Mouse (Mus musculus) neural tube, embryonic 14.5 days (tissue): ENCODE measurements around the gene Dyrk1a. TPM values are rescaled to one million over a fixed set of nuclear protein-coding genes. Genes with fewer than 3 reads are reported as not detected.

ENCODE experiments used
- ATAC-seq: fragments of 200-750 bp; cut with Nextera tagmentation; 2 replicates; pipeline ENCODE4 v1.8.0; 2017; ENCODE audit warnings: low read depth, mild to moderate bottlenecking, moderate TSS enrichment, moderate library complexity
- H3K27ac ChIP-seq: fragments of 300-500 bp; sonication (generic); 2 replicates; pipeline ENCODE4 v1.5.1; 2014; ENCODE audit warnings: low read depth, mild to moderate bottlenecking, control low read depth, low read length, moderate library complexity, mixed read lengths
- H3K27me3 ChIP-seq: fragments of 300-500 bp; sonication (generic); 2 replicates; pipeline ENCODE4 v1.6.1; 2014; ENCODE audit warnings: low read length; ENCODE audit not compliant: control insufficient read depth, insufficient read depth
- H3K36me3 ChIP-seq: fragments of 300-500 bp; sonication (generic); 2 replicates; pipeline ENCODE4 v1.6.1; 2014; ENCODE audit warnings: low read length, mixed read lengths; ENCODE audit not compliant: control insufficient read depth, insufficient read depth
- H3K4me1 ChIP-seq: fragments of 300-500 bp; sonication (generic); 2 replicates; pipeline ENCODE4 v1.6.1; 2014; ENCODE audit warnings: low read length; ENCODE audit not compliant: control insufficient read depth, insufficient read depth
- H3K4me2 ChIP-seq: fragments of 300-500 bp; sonication (generic); 2 replicates; pipeline ENCODE4 v1.6.1; 2014; ENCODE audit warnings: mild to moderate bottlenecking, low read depth, low read length, control low read depth
- H3K4me3 ChIP-seq: fragments of 300-500 bp; sonication (generic); 2 replicates; pipeline ENCODE4 v1.5.1; 2014; ENCODE audit warnings: low read depth, low read length, control low read depth, mixed read lengths
- H3K9ac ChIP-seq: fragments of 300-500 bp; sonication (generic); replicated peaks from 2 replicates; pipeline ENCODE4 v1.6.1; 2014; ENCODE audit warnings: low read depth, mild to moderate bottlenecking, control low read depth, low read length, mixed read lengths
- H3K9me3 ChIP-seq: fragments of 300-500 bp; sonication (generic); 2 replicates; pipeline ENCODE4 v1.6.1; 2016; ENCODE audit warnings: low read length; ENCODE audit not compliant: control insufficient read depth
- WGBS: fragments of 180-500 bp; shearing (Covaris S2); extraction: QIAGEN DNeasy Blood & Tissue Kit; methylation state at CpG from one replicate; pipeline ENCODE4 v1.1.7; 2014; 5-methylcytosine and 5-hydroxymethylcytosine counted together
- polyA plus RNA-seq: library from polyadenylated mRNA; unstranded; fragments of >200 nt; fragmentation: Nextera tagmentation; extraction: Ambion mirVana; gene quantifications from 2 replicates; pipeline ENCODE4 v1.2.1, GENCODE M21; 2014

The Dyrk1a gene
- polyA plus RNA-seq, 1 experiment from 2014 or later, result 15.9 TPM

DNA sequence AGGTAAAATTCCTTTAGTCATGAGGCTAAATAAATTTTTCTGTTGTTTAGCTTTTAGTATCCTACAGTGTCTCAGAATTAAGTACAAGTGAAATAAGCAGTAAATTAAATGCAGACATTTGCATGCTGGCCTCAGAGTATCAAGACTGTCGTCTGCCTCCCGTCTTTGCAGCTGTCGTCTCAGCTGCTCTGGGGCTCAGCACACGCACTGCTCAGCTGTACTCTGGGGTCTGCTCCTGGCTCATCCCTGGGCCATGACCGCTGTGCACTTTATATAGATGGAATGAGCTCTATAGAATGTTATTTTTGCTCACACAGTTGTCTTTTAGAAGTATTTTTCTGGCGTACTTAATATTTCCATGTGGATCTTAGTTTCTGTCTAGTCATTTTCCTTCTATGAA, 85.3 kb downstream of the Dyrk1a start:
- no peak overlapping the region for H3K4me3 ChIP-seq
- WGBS, result 35% methylated on average over 6 of the region's 6 CpGs
- H3K27me3 ChIP-seq, result no peaks in the 10 kb centered on the region
- no peak overlapping the region for H3K4me2 ChIP-seq
- no peaks in the 10 kb centered on the region for H3K9me3 ChIP-seq
- peaks cover 1% of the 10 kb centered on the region for H3K36me3 ChIP-seq
- peak; percentile 58; the same call in 1 of the 2 replicates for ATAC-seq
- no peak overlapping the region for H3K27ac ChIP-seq
- no peak overlapping the region for H3K9ac ChIP-seq
- 0 out of 2 replicates have a peak, but pooled peaks cover 16% of the 10 kb centered on the region for H3K4me1 ChIP-seq

DNA sequence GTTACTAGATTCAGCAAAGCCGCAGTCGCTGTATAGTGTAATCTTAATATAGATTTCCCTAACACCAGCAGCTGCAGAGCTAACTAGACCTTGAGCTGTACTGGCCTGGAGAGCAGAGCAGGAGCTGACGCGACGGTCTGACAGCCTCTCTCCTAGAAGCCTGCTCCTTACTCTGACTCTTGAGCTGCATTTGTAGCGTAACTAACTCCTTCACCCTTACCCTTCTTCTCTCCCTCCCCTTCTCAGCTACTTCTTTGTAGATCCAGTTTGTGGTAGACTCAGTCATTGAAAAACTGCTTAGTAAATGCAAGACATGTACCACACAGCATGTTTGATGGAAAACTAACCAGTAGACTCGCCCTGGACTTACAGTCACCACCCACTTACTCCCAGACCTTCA, 87.1 kb downstream of the Dyrk1a start:
- H3K9me3 ChIP-seq, result no peaks in the 10 kb centered on the region
- H3K36me3 ChIP-seq, result peaks cover 5% of the 10 kb centered on the region
- no peak overlapping the region for H3K4me2 ChIP-seq
- H3K9ac ChIP-seq, result no peak overlapping the region
- H3K4me3 ChIP-seq, result no peak overlapping the region
- 77% methylated on average over 7 of the region's 7 CpGs for WGBS
- peak overlapping the region; percentile 23; the same call in 1 of the 2 replicates for H3K27ac ChIP-seq
- H3K27me3 ChIP-seq, result no peaks in the 10 kb centered on the region
- ATAC-seq, result no peak
- H3K4me1 ChIP-seq, result 0 out of 2 replicates have a peak, but pooled peaks cover 12% of the 10 kb centered on the region

DNA sequence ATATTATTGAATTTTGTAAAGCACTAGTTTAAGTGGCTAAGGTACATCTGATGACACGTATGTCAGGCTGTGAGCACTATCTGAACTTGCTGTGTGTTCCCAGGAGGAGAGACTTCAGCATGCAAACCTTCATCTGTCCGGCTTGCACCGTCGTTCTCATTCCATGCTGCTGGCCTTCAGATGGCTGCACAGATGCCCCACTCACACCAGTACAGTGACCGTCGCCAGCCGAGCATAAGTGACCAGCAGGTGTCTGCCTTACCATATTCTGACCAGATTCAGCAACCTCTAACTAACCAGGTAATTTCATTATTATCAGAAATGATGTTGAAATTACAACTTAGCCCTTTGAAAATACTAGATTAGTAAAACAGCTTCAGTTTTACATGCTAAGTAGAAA, 89.6 kb downstream of the Dyrk1a start:
- Histone ChIP-seq H3K9ac (no peak overlapping the region), H3K4me1 (0 out of 2 replicates have a peak, but pooled peaks cover 5% of the 10 kb centered on the region), H3K36me3 (peaks cover 5% of the 10 kb centered on the region), H3K27ac (no peak overlapping the region), H3K9me3 (no peaks in the 10 kb centered on the region), H3K27me3 (no peaks in the 10 kb centered on the region), H3K4me3 (no peak overlapping the region), H3K4me2 (no peak overlapping the region)
- no peak for ATAC-seq
- 90% methylated on average over 7 of the region's 7 CpGs for WGBS

DNA sequence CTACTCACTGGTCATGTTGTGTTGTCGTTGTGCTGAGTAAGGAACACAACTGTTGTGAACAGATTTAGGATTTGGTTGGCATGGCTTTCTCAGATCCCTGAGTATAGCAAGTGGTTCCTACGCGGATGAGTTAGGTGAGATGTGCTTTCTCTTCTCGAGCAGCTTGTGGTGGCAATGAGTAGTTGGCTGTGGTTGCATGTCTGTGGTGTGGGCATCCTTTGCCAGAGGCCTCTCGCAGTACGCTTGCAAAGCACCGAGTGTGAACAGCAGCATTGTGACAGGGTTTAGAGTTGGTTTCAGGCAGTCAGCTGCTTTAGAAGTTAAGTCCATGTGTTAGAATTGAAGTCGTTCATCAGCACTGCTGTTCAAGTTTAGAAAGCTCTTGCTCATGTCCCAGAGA, 90.4 kb downstream of the Dyrk1a start:
- Histone ChIP-seq H3K4me3 (no peak overlapping the region), H3K4me2 (no peak overlapping the region), H3K9me3 (no peaks in the 10 kb centered on the region), H3K9ac (no peak overlapping the region), H3K27me3 (no peaks in the 10 kb centered on the region), H3K27ac (no peak overlapping the region), H3K36me3 (peaks cover 5% of the 10 kb centered on the region), H3K4me1 (0 out of 2 replicates have a peak, but pooled peaks cover 3% of the 10 kb centered on the region)
- WGBS, result 95% methylated on average over 8 of the region's 8 CpGs
- ATAC-seq, result no peak

DNA sequence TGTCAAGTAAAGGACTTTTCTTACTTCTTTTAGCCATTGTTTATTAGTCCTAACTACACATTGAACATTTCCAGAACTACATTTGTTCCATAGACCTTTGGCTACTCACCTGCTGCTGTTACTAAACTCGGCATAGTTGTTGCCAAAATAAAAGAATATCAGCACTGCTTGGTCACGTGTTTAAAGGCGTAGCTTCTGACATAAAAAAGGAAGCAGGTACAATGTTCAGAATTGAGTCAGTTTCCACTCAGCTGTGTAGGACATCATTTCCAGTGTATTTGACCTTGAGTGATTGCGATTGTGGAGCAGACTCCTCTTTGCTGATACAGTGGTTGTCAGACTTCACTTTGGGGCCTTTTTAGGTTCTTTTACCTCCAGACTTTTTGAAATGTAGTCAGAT, 97.7 kb downstream of the Dyrk1a start:
- H3K36me3 ChIP-seq, result peaks cover 37% of the 10 kb centered on the region
- H3K4me3 ChIP-seq, result no peak overlapping the region
- H3K4me2 ChIP-seq, result no peak overlapping the region
- ATAC-seq, result no peak
- no peaks in the 10 kb centered on the region for H3K9me3 ChIP-seq
- no peak overlapping the region for H3K9ac ChIP-seq
- 95% methylated on average over 4 of the region's 4 CpGs for WGBS
- H3K27me3 ChIP-seq, result no peaks in the 10 kb centered on the region
- H3K4me1 ChIP-seq, result no peaks in the 10 kb centered on the region
- no peak overlapping the region for H3K27ac ChIP-seq

DNA sequence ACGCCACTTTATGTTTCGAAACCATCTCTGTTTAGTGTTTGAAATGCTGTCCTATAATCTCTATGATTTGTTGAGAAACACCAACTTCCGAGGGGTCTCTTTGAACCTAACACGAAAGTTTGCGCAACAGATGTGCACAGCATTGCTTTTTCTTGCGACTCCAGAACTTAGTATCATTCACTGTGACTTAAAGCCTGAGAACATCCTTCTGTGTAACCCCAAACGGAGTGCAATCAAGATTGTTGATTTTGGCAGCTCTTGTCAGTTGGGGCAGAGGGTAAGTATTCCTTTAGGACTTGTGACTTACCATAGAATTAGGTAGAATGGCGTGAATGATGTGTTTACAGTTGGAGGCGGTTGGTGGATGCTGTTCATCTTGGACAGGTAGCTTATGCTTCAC, 101.5 kb downstream of the Dyrk1a start:
- no peak for ATAC-seq
- Histone ChIP-seq H3K9me3 (no peaks in the 10 kb centered on the region), H3K4me2 (no peak overlapping the region), H3K36me3 (peaks cover 38% of the 10 kb centered on the region), H3K4me1 (no peaks in the 10 kb centered on the region), H3K27me3 (no peaks in the 10 kb centered on the region), H3K4me3 (no peak overlapping the region), H3K9ac (no peak overlapping the region), H3K27ac (no peak overlapping the region)
- 91% methylated on average over 9 of the region's 9 CpGs for WGBS

DNA sequence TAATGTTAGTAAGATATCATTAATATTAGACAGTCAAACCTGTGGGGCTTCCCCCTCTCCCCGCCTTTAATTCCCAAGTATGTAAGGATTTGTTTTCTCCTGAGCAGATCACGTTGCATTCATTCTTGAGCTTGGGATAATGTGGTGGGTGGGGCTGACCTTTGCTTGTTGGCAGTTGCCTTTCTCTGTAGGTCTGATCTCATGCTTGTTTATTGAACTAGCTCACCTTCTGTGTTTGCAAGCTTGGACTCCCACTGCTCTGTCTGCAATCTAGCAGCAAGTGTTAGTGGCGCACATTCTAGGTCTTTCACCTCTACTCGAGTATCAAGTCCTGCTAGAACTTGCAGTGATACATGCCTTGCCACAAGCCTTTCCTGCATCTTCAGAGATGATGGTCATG, 111.1 kb downstream of the Dyrk1a start:
- no peak overlapping the region for H3K9ac ChIP-seq
- no peak overlapping the region for H3K4me3 ChIP-seq
- ATAC-seq, result no peak
- 65% methylated on average over 4 of the region's 4 CpGs for WGBS
- no peak overlapping the region for H3K4me2 ChIP-seq
- H3K36me3 ChIP-seq, result 0 out of 2 replicates have a peak, but pooled peaks cover 3% of the 10 kb centered on the region
- H3K4me1 ChIP-seq, result no peaks in the 10 kb centered on the region
- H3K9me3 ChIP-seq, result no peaks in the 10 kb centered on the region
- no peaks in the 10 kb centered on the region for H3K27me3 ChIP-seq
- no peak overlapping the region for H3K27ac ChIP-seq

DNA sequence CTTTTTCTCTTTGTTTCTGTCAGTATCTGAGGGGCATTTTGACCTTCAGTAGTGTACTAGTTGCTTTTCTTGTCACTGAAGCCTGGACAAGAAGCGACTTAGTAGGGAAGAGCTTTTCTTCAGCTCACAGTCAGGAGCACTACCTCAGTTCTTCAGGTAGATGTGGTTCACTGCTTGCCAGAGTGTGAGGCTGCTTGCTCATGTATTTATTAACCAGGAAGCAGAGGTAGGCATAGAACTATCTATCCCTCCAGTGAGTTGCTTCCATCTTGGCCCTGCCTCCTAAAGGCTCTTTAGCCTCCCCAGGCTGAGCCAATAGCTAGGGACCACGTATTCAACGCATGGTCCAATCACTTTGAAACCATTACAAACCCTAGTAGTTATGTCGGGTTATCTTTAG, 112.0 kb downstream of the Dyrk1a start:
- Histone ChIP-seq H3K4me2 (no peak overlapping the region), H3K36me3 (peaks cover 9% of the 10 kb centered on the region), H3K4me3 (no peak overlapping the region), H3K27me3 (no peaks in the 10 kb centered on the region), H3K9me3 (no peaks in the 10 kb centered on the region), H3K27ac (no peak overlapping the region), H3K4me1 (no peaks in the 10 kb centered on the region), H3K9ac (no peak overlapping the region)
- no peak for ATAC-seq
- 98% methylated on average over 4 of the region's 4 CpGs for WGBS

DNA sequence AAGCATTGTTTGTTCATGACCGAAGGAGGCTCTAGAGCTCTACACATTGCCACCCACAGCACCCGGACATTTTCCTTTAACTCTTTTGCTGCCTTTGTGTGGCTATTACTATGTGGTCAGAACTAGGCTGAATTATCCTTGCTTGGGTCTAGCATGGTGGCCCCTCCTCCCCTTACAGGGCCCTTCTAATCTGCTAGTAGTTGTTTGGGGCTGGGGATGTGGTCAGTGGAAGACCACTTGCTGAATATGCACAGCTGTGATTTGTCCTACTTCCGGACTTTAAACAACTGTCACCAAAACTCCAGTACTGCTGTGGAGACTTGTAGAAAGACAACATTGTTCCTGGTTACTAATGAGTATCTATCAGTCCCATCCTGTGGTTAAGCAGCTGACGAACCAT, 114.2 kb downstream of the Dyrk1a start:
- Histone ChIP-seq H3K9ac (no peak overlapping the region), H3K27me3 (no peaks in the 10 kb centered on the region), H3K27ac (no peak overlapping the region), H3K9me3 (no peaks in the 10 kb centered on the region), H3K4me1 (no peaks in the 10 kb centered on the region), H3K36me3 (peaks cover 27% of the 10 kb centered on the region), H3K4me2 (no peak overlapping the region), H3K4me3 (no peak overlapping the region)
- no peak for ATAC-seq
- 76% methylated on average over 4 of the region's 4 CpGs for WGBS
